Mouse (Mus musculus): ENCODE results near the gene Cnpy3. TPM values are rescaled to one million over a fixed set of nuclear protein-coding genes. Genes with fewer than 3 reads are reported as not detected.

Cnpy3 gene
- polyA plus RNA-seq, 1 experiment from 2014 or later, result 73.9 TPM

DNA sequence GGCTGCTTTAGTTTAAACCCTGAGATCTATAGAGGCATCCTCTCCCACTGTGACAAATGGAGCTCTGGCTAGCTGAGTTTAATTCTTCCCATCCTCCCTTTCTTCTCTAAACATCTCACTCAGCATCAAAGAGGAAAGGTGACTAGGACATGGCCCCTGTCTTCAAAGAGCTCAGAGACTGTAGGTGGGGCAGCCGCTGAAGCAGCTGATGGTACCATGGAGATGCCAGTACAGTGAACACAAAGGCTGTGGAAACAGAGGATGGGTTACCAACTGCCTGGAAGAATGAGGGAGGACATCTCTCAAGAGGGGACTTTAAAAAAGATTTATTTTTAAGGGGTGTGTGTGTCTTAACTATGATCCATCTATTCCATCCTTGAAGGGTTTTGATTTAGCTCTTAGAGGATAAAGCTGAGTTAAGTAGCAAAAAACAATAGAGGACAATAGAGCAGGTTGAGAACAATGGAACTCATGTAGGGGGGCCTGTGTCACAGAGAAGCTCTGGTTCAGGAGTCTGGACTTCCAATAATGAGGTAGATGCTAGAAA is 57.4 kb downstream of the Cnpy3 start:
- no peak overlapping the region for H3K4me2 ChIP-seq (replicated peaks)
- H3K4me1 ChIP-seq (replicated peaks), result 0 out of 2 replicates have a peak, but pooled peaks cover 2% of the 10 kb centered on the region
- H3K27me3 ChIP-seq (replicated peaks), result no peaks in the 10 kb centered on the region
- peaks cover 3% of the 10 kb centered on the region; the same call in 1 of the 2 replicates for H3K36me3 ChIP-seq
- H3K4me3 ChIP-seq (replicated peaks), result no peak overlapping the region
- 85% methylated on average over 1 of the region's 1 CpGs for WGBS
- H3K27ac ChIP-seq, result no peak overlapping the region
- no peak for ATAC-seq
- no peak overlapping the region for H3K9ac ChIP-seq
- H3K9me3 ChIP-seq, result no peaks in the 10 kb centered on the region

GRCm38 (mm10) chr17:46691390-46691789 is 60.6 kb downstream of the Cnpy3 start:
- Histone ChIP-seq H3K27me3 (replicated peaks) (no peaks in the 10 kb centered on the region), H3K4me2 (replicated peaks) (no peak overlapping the region), H3K36me3 (peaks cover 14% of the 10 kb centered on the region), H3K27ac (no peak overlapping the region), H3K9ac (no peak overlapping the region), H3K4me1 (replicated peaks) (no peaks in the 10 kb centered on the region), H3K9me3 (no peaks in the 10 kb centered on the region), H3K4me3 (replicated peaks) (no peak overlapping the region)
- no peak for ATAC-seq
- WGBS, result 74% methylated on average over 2 of the region's 2 CpGs

DNA sequence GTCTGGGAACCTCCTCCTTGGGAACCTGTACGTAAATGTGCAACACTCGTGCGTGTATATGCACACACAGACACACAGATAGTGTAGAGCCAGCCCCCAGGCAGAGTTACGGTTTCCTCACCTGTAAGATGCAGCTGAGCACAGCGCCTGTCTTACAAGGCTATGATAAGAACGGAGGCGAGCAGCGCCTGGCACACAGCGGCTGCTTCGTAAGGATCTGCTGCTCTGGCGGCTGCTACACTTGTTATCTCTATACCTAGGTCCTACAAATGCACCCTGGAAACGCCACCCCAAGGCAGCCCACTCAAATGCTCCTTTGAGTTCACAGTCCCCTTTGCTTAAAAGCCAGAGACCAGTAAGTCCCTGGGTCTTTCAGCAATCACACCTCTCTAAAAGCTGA is 61.3 kb downstream of the Cnpy3 start:
- Histone ChIP-seq H3K9ac (no peak overlapping the region), H3K4me3 (replicated peaks) (no peak overlapping the region), H3K4me2 (replicated peaks) (no peak overlapping the region), H3K36me3 (peaks cover 20% of the 10 kb centered on the region), H3K27me3 (replicated peaks) (no peaks in the 10 kb centered on the region), H3K27ac (no peak overlapping the region), H3K9me3 (no peaks in the 10 kb centered on the region), H3K4me1 (replicated peaks) (no peaks in the 10 kb centered on the region)
- no peak for ATAC-seq
- 90% methylated on average over 12 of the region's 12 CpGs for WGBS

DNA sequence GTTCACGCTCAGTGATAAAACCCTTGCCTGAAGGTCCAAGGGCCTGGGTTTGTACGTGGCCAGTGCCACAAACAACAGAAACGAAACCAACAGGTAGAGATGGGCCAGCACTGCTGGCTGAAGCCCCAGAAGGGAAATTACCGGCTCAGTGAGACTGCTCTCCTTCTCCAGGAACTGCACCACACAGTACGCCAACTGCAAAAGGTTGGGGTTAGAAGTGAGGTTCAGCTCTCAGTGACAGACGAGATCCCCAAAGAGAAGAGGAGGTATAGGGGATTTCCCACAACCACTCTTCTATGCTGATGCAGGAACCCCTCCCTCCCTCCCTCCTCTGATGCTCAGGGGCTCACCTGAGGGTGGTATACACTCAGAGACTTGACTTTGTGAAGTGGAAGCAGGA is 66.1 kb downstream of the Cnpy3 start:
- 89% methylated on average over 6 of the region's 6 CpGs for WGBS

More for the DNA sequence above, 66.1 kb downstream of the Cnpy3 start:
- Histone ChIP-seq H3K4me2 (replicated peaks) (no peak overlapping the region), H3K27me3 (replicated peaks) (no peaks in the 10 kb centered on the region), H3K9me3 (no peaks in the 10 kb centered on the region), H3K4me3 (replicated peaks) (no peak overlapping the region), H3K27ac (no peak overlapping the region), H3K9ac (no peak overlapping the region), H3K4me1 (replicated peaks) (peaks cover 9% of the 10 kb centered on the region), H3K36me3 (peaks cover 46% of the 10 kb centered on the region)
- no peak for ATAC-seq

Other genes with a start within 250 kb of the Cnpy3 start
- gene Cul9, start 205.8 kb downstream of the Cnpy3 start, polyA plus RNA-seq (2015; fragmentation: Nextera tagmentation; extraction: Ambion mirVana), result 2.8 and 3.4 TPM in 2 replicates
- gene Srf, start 196.0 kb downstream of the Cnpy3 start, polyA plus RNA-seq (2015; fragmentation: Nextera tagmentation; extraction: Ambion mirVana), result 7.6 and 8.9 TPM in 2 replicates
- 61.8 and 66.2 TPM in 2 replicates for gene Ptk7, start 122.7 kb downstream of the Cnpy3 start, polyA plus RNA-seq (2015; fragmentation: Nextera tagmentation; extraction: Ambion mirVana)
- 64.6 and 73.2 TPM in 2 replicates for gene Klc4, start 106.2 kb downstream of the Cnpy3 start, polyA plus RNA-seq (2015; fragmentation: Nextera tagmentation; extraction: Ambion mirVana)
- gene Mrpl2, start 106.0 kb downstream of the Cnpy3 start, polyA plus RNA-seq (2015; fragmentation: Nextera tagmentation; extraction: Ambion mirVana), result 148 and 156 TPM in 2 replicates
- gene Cul7, start 101.9 kb downstream of the Cnpy3 start, polyA plus RNA-seq (2015; fragmentation: Nextera tagmentation; extraction: Ambion mirVana), result 41.1 and 45.7 TPM in 2 replicates
- 56.4 and 58.4 TPM in 2 replicates for gene Rrp36, start 77.9 kb downstream of the Cnpy3 start, polyA plus RNA-seq (2015; fragmentation: Nextera tagmentation; extraction: Ambion mirVana)
- gene Mea1, start 73.4 kb downstream of the Cnpy3 start, polyA plus RNA-seq (2015; fragmentation: Nextera tagmentation; extraction: Ambion mirVana), result 133 and 151 TPM in 2 replicates
- 104 and 107 TPM in 2 replicates for gene Klhdc3, start 71.3 kb downstream of the Cnpy3 start, polyA plus RNA-seq (2015; fragmentation: Nextera tagmentation; extraction: Ambion mirVana)
- 71.8 and 79.9 TPM in 2 replicates for gene Ppp2r5d, start 47.1 kb downstream of the Cnpy3 start, polyA plus RNA-seq (2015; fragmentation: Nextera tagmentation; extraction: Ambion mirVana)
- gene Pex6, start 40.8 kb downstream of the Cnpy3 start, polyA plus RNA-seq (2015; fragmentation: Nextera tagmentation; extraction: Ambion mirVana), result 22.6 and 24.8 TPM in 2 replicates
- 3.2 and 9.0 TPM in 2 replicates for gene Gnmt, start 23.0 kb downstream of the Cnpy3 start, polyA plus RNA-seq (2015; fragmentation: Nextera tagmentation; extraction: Ambion mirVana)
- 0.40 and 0.56 TPM in 2 replicates for gene Ptcra, start 11.5 kb upstream of the Cnpy3 start, polyA plus RNA-seq (2015; fragmentation: Nextera tagmentation; extraction: Ambion mirVana)
- 81.1 and 96.9 TPM in 2 replicates for gene 2310039H08Rik, start 20.4 kb upstream of the Cnpy3 start, polyA plus RNA-seq (2015; fragmentation: Nextera tagmentation; extraction: Ambion mirVana)
- gene Rpl7l1, start 30.5 kb upstream of the Cnpy3 start, polyA plus RNA-seq (2015; fragmentation: Nextera tagmentation; extraction: Ambion mirVana), result 149 and 167 TPM in 2 replicates
- 3.5 and 4.6 TPM in 2 replicates for gene Bicral, start 106.3 kb upstream of the Cnpy3 start, polyA plus RNA-seq (2015; fragmentation: Nextera tagmentation; extraction: Ambion mirVana)
- gene Tbcc, start 138.5 kb upstream of the Cnpy3 start, polyA plus RNA-seq (2015; fragmentation: Nextera tagmentation; extraction: Ambion mirVana), result 48.2 and 48.6 TPM in 2 replicates
- not detected in 2 replicates for gene Prph2, start 158.2 kb upstream of the Cnpy3 start, polyA plus RNA-seq (2015; fragmentation: Nextera tagmentation; extraction: Ambion mirVana)